ENCODE assay signal across 9 mouse cellular contexts in the genomic region with DNA sequence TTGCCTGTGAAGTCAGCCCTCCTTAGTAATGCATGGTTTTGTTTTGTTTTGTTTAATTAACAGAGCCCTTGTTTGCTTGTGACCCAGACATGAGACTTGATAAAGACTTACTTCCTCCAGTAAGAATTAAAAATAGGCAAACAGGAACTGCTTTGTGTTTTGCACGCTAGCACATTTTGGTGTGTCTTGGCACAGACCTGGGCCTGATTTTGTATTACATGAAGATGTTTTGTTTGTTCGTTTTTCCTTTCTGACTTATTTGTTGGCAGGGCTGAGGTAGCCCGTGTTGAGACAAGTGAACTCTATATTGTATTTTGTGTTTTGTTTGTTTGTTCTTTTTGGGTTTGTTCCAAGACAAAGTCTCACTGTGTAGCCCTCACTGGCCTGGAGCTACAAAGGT. TPM values are rescaled to one million over a fixed set of nuclear protein-coding genes. Genes with fewer than 3 reads are reported as not detected.
DNase-seq lines count a peak whose midpoint lies in the region; ATAC-seq and TF ChIP-seq lines count a peak whose summit lies in the region.
"Had no signal": no experiment of that assay in that cellular context is flagged by ENCODE, and none has a peak within 500 bp of the region (broad histone marks: within the 10 kb centered on the region; RNA-seq: fewer than 3 reads in every experiment).

No protein-coding gene starts in this region.

- no peak for TF ChIP-seq CTCF in hindbrain, postnatal 0 days (IDR thresholded peaks at IDR 0.05; ENCODE audit: low read depth)

- H3K9ac ChIP-seq in hindbrain, postnatal 0 days (replicated peaks; ENCODE audit: low read length), result peak overlapping the region; percentile 66

- WGBS in embryonic facial prominence, embryonic 10.5 days, result 57% methylated on average over 3 of the region's 3 CpGs
- WGBS in hindbrain, postnatal 0 days, result 41% methylated on average over 3 of the region's 3 CpGs
- WGBS in midbrain, embryonic 10.5 days, result 49% methylated on average over 3 of the region's 3 CpGs

- peak overlapping the region; percentile 66 for H3K4me2 ChIP-seq in hindbrain, postnatal 0 days (ENCODE audit: low read depth, low read length)

- no peaks in the 10 kb centered on the region for H3K27me3 ChIP-seq in embryonic facial prominence, embryonic 10.5 days (replicated peaks; ENCODE audit: low read depth, poor library complexity, severe bottlenecking)
- no peaks in the 10 kb centered on the region for H3K27me3 ChIP-seq in hindbrain, postnatal 0 days (ENCODE audit: insufficient read depth, low read length)
- H3K27me3 ChIP-seq in midbrain, embryonic 10.5 days (ENCODE audit: low read depth, poor library complexity, severe bottlenecking), result no peaks in the 10 kb centered on the region
- H3K27me3 ChIP-seq: Patski had no signal

- H3K27ac ChIP-seq in embryonic facial prominence, embryonic 10.5 days (replicated peaks), result no peak overlapping the region
- no peak overlapping the region for H3K27ac ChIP-seq in hindbrain, postnatal 0 days
- H3K27ac ChIP-seq in midbrain, embryonic 10.5 days (replicated peaks), result no peak overlapping the region

- ATAC-seq in hindbrain, postnatal 0 days, result no peak

- peaks cover 6% of the 10 kb centered on the region; the same call in 1 of the 2 replicates for H3K36me3 ChIP-seq in embryonic facial prominence, embryonic 10.5 days (replicated peaks)
- H3K36me3 ChIP-seq in hindbrain, postnatal 0 days (ENCODE audit: insufficient read depth, low read length), result no peaks in the 10 kb centered on the region
- no peaks in the 10 kb centered on the region for H3K36me3 ChIP-seq in midbrain, embryonic 10.5 days

- H3K9me3 ChIP-seq in embryonic facial prominence, embryonic 10.5 days, result no peaks in the 10 kb centered on the region
- no peaks in the 10 kb centered on the region for H3K9me3 ChIP-seq in hindbrain, postnatal 0 days (ENCODE audit: low read length)
- H3K9me3 ChIP-seq in midbrain, embryonic 10.5 days (replicated peaks), result no peaks in the 10 kb centered on the region

- peaks cover 21% of the 10 kb centered on the region for H3K4me1 ChIP-seq in embryonic facial prominence, embryonic 10.5 days
- H3K4me1 ChIP-seq in hindbrain, postnatal 0 days (ENCODE audit: insufficient read depth, low read length), result peaks cover 13% of the 10 kb centered on the region
- peaks cover 24% of the 10 kb centered on the region for H3K4me1 ChIP-seq in midbrain, embryonic 10.5 days

- H3K4me3 ChIP-seq in embryonic facial prominence, embryonic 10.5 days, result peak overlapping the region; percentile 98
- peak overlapping the region; percentile 70 for H3K4me3 ChIP-seq in hindbrain, postnatal 0 days (ENCODE audit: low read length)
- peak overlapping the region; percentile 90 for H3K4me3 ChIP-seq in midbrain, embryonic 10.5 days

- DNase-seq in heart, adult 8-10 months (ENCODE audit: low spot score), result peak; percentile 26
- DNase-seq in heart, postnatal 4 days, result no peak
- no peak for DNase-seq in embryonic facial prominence, embryonic 10.5 days (ENCODE audit: low spot score)
- no peak for DNase-seq in hindbrain, postnatal 0 days (ENCODE audit: low spot score)
- no peak for DNase-seq in midbrain, embryonic 10.5 days (ENCODE audit: low spot score)
- no peak for DNase-seq in cerebellum, adult 11 months
- DNase-seq in layer of hippocampus, adult 9-10 months (ENCODE audit: low spot score), result no peak
- no peak for DNase-seq in cerebellum, postnatal 36 days

RNA-seq across cellular contexts. Expression of a gene that starts 0.8 kb away (rescaled TPM):
- 10 to 100 TPM; 14.4 to 18.8 (median 16.2) TPM for total RNA-seq in heart, adult 8-10 months (2022)
- total RNA-seq in heart, postnatal 4 days (2021), result 10 to 100 TPM; 28.6 to 31.6 TPM
- polyA plus RNA-seq in embryonic facial prominence, embryonic 10.5 days (2016; fragmentation: Nextera tagmentation; extraction: Ambion mirVana), result 60.7 and 63.5 TPM in 2 replicates
- 74.5 and 98.7 TPM in 2 replicates for total RNA-seq in hindbrain, postnatal 0 days (2014; rRNA removed)
- 171 and 172 TPM in 2 replicates for polyA plus RNA-seq in hindbrain, postnatal 0 days (2015; fragmentation: Nextera tagmentation; extraction: Ambion mirVana)
- polyA plus RNA-seq in midbrain, embryonic 10.5 days (2016; fragmentation: Nextera tagmentation; extraction: Ambion mirVana), result 67.1 and 81.1 TPM in 2 replicates

RNA-seq across cellular contexts. Expression of a gene that starts 25.5 kb away (rescaled TPM):
- under 1 TPM in 2 of 4 experiments, not detected in 2; 0.06 to 0.17 TPM for total RNA-seq in heart, adult 8-10 months (2022)
- total RNA-seq in heart, postnatal 4 days (2021), result under 1 TPM; 0.17 to 0.18 TPM
- polyA plus RNA-seq in embryonic facial prominence, embryonic 10.5 days (2016; fragmentation: Nextera tagmentation; extraction: Ambion mirVana), result 0.32 and 0.33 TPM in 2 replicates
- 40.9 and 41.2 TPM in 2 replicates for total RNA-seq in hindbrain, postnatal 0 days (2014; rRNA removed)
- polyA plus RNA-seq in hindbrain, postnatal 0 days (2015; fragmentation: Nextera tagmentation; extraction: Ambion mirVana), result 17.6 and 18.0 TPM in 2 replicates
- polyA plus RNA-seq in midbrain, embryonic 10.5 days (2016; fragmentation: Nextera tagmentation; extraction: Ambion mirVana), result 0.73 and 0.86 TPM in 2 replicates

RNA-seq across cellular contexts. Expression of a gene that starts 29.0 kb away (rescaled TPM):
- total RNA-seq in heart, adult 8-10 months (2022), result 100 to 1,000 TPM; 872 to 928 (median 908) TPM
- 100 to 1,000 TPM; 250 to 257 TPM for total RNA-seq in heart, postnatal 4 days (2021)
- polyA plus RNA-seq in embryonic facial prominence, embryonic 10.5 days (2016; fragmentation: Nextera tagmentation; extraction: Ambion mirVana), result 70.1 and 82.5 TPM in 2 replicates
- 485 and 522 TPM in 2 replicates for total RNA-seq in hindbrain, postnatal 0 days (2014; rRNA removed)
- polyA plus RNA-seq in hindbrain, postnatal 0 days (2015; fragmentation: Nextera tagmentation; extraction: Ambion mirVana), result 608 and 645 TPM in 2 replicates
- polyA plus RNA-seq in midbrain, embryonic 10.5 days (2016; fragmentation: Nextera tagmentation; extraction: Ambion mirVana), result 77.0 and 90.5 TPM in 2 replicates

RNA-seq across cellular contexts. Expression of a gene that starts 44.0 kb away (rescaled TPM):
- under 1 TPM; 0.14 to 0.60 (median 0.41) TPM for total RNA-seq in heart, adult 8-10 months (2022)
- total RNA-seq in heart, postnatal 4 days (2021), result under 1 TPM; 0.48 to 0.56 TPM
- polyA plus RNA-seq in embryonic facial prominence, embryonic 10.5 days (2016; fragmentation: Nextera tagmentation; extraction: Ambion mirVana), result 0.35 and 0.87 TPM in 2 replicates
- 0.10 and 0.11 TPM in 2 replicates for total RNA-seq in hindbrain, postnatal 0 days (2014; rRNA removed)
- polyA plus RNA-seq in hindbrain, postnatal 0 days (2015; fragmentation: Nextera tagmentation; extraction: Ambion mirVana), result 0.55 and 0.69 TPM in 2 replicates
- 0.43 and 0.46 TPM in 2 replicates for polyA plus RNA-seq in midbrain, embryonic 10.5 days (2016; fragmentation: Nextera tagmentation; extraction: Ambion mirVana)

Comparison
In these comparisons a context has a peak if more than half of its experiments do, and no peak if none do; other contexts are left out.
1. RNA of a gene that starts 25.5 kb away (total RNA-seq): 40.9 to 41.2 TPM in hindbrain, postnatal 0 days; 0.17 to 0.18 TPM in heart, postnatal 4 days and 0.06 to 0.17 TPM in heart, adult 8-10 months; every median in the first group is over 10 times any median in the second.
2. Peak in every context shown above with its lines, with median percentiles within 50 percentile points of each other: H3K4me3 ChIP-seq.